Mouse (Mus musculus): ENCODE results near the gene Ctsh.

GRCm38 (mm10) chr9:90047937-90048627 lies 5.9 kb upstream of the Ctsh start:
- no peak for TF ChIP-seq CTCF (IDR thresholded peaks at IDR 0.05; ENCODE audit: borderline replicate concordance, insufficient read depth, low read length)
- no peak for TF ChIP-seq POLR2A (IDR thresholded peaks at IDR 0.05; ENCODE audit: low read depth, low read length)
